Mouse (Mus musculus): ENCODE measurements at regions not wholly inside any gene's neighbourhood (a gene's known extent, or its start where the extent isn't known, plus 50 kb on each side); places are given as distances from the start of the nearest gene placed in this dataset.

GRCm38 (mm10) chr13:60007593-60007992 is 169.6 kb downstream of the Gas1 start:
- no peak for DNase-seq (ENCODE audit: low spot score in 2 of 2)

GRCm38 (mm10) chr13:60007031-60007430 is 170.1 kb downstream of the Gas1 start:
- DNase-seq (ENCODE audit: low spot score in 2 of 2) = no peak

GRCm38 (mm10) chr13:60004611-60005010 is 172.6 kb downstream of the Gas1 start:
- no peak for DNase-seq (ENCODE audit: low spot score in 2 of 2)

GRCm38 (mm10) chr13:60002098-60002497 is 175.1 kb downstream of the Gas1 start:
- no peak for DNase-seq (ENCODE audit: low spot score in 2 of 2)

- no peak for DNase-seq (ENCODE audit: low spot score in 2 of 2)
These were observed 175.5 kb downstream of the Gas1 start for GRCm38 (mm10) chr13:60001637-60002036.

- DNase-seq (ENCODE audit: low spot score in 2 of 2) = no peak
These were observed 176.4 kb downstream of the Gas1 start for GRCm38 (mm10) chr13:60000618-60001347.

- DNase-seq (ENCODE audit: low spot score in 2 of 2) = no peak
These were observed 174.5 kb upstream of the Tut7 start for GRCm38 (mm10) chr13:59997431-59997830.

GRCm38 (mm10) chr13:59996146-59996814 is 173.3 kb upstream of the Tut7 start:
- DNase-seq (ENCODE audit: low spot score in 2 of 2) = no peak

GRCm38 (mm10) chr13:59992780-59993501 is 170.0 kb upstream of the Tut7 start:
- DNase-seq (ENCODE audit: low spot score in 2 of 2) = no peak

- DNase-seq (ENCODE audit: low spot score in 2 of 2) = no peak
These were observed 169.4 kb upstream of the Tut7 start for GRCm38 (mm10) chr13:59992346-59992745.

- no peak for DNase-seq (ENCODE audit: low spot score in 2 of 2)
These were observed 167.7 kb upstream of the Tut7 start for GRCm38 (mm10) chr13:59990402-59991280.

GRCm38 (mm10) chr13:59988393-59988965 is 165.5 kb upstream of the Tut7 start:
- no peak for DNase-seq (ENCODE audit: low spot score in 2 of 2)

GRCm38 (mm10) chr13:59976425-59976824 is 153.5 kb upstream of the Tut7 start:
- no peak for DNase-seq (ENCODE audit: low spot score in 2 of 2)

- DNase-seq (ENCODE audit: low spot score in 2 of 2) = no peak
These were observed 149.1 kb upstream of the Tut7 start for GRCm38 (mm10) chr13:59972093-59972427.

GRCm38 (mm10) chr13:59971231-59972092 is 148.5 kb upstream of the Tut7 start:
- DNase-seq (ENCODE audit: low spot score in 2 of 2) = peak in 1 of 2 experiments; percentile 45

GRCm38 (mm10) chr13:59970430-59970829 is 147.5 kb upstream of the Tut7 start:
- no peak for DNase-seq (ENCODE audit: low spot score in 2 of 2)

- no peak for DNase-seq (ENCODE audit: low spot score in 2 of 2)
These were observed 146.5 kb upstream of the Tut7 start for GRCm38 (mm10) chr13:59969484-59969883.

- DNase-seq (ENCODE audit: low spot score in 2 of 2) = no peak
These were observed 145.8 kb upstream of the Tut7 start for GRCm38 (mm10) chr13:59968584-59969240.

GRCm38 (mm10) chr13:59966535-59967255 is 143.7 kb upstream of the Tut7 start:
- no peak for DNase-seq (ENCODE audit: low spot score in 2 of 2)
